Comparison of ENCODE assay signal across 34 mouse cellular contexts in genomic region chr14:32180861-32181260, GRCm38 (mm10). TPM values are rescaled to one million over a fixed set of nuclear protein-coding genes. Genes with fewer than 3 reads are reported as not detected.
"Had no signal": no experiment of that assay in that cellular context is flagged by ENCODE, and none has a peak within 500 bp of the region (broad histone marks: within the 10 kb centered on the region; RNA-seq: fewer than 3 reads in every experiment).

No protein-coding gene starts in this region.

- DNase-seq: layer of hippocampus, adult 9-11 months; layer of hippocampus, postnatal 36 days; lung, adult 2 months; lung, postnatal 14 days; lung, postnatal 4 days; retina, postnatal 1 day; right cerebral cortex, postnatal 25 days; spleen, adult 18-20 months; thymus, adult 18-20 months; thymus, postnatal 36 days had no signal

- H3K4me3 ChIP-seq: layer of hippocampus, adult 2 months; left cerebral cortex, adult 2 months; midbrain, embryonic 13.5 days; myocyte; neural tube, embryonic 13.5 days had no signal

- H3K27ac ChIP-seq: hindbrain, postnatal 0 days; layer of hippocampus, adult 2 months; left cerebral cortex, adult 2 months; liver, embryonic 14.5 days; midbrain, embryonic 13.5 days; neural tube, embryonic 13.5 days had no signal

- H3K9me3 ChIP-seq: midbrain, embryonic 13.5 days; neural tube, embryonic 13.5 days had no signal

- ATAC-seq: hindbrain, postnatal 0 days; inflammation-experienced regulatory T-cells, adult 6 months; intestine, embryonic 16.5 days; midbrain, embryonic 13.5 days; midbrain, embryonic 16.5 days had no signal

- H3K4me1 ChIP-seq: midbrain, embryonic 13.5 days; neural tube, embryonic 13.5 days had no signal

- H3K9ac ChIP-seq: liver, embryonic 14.5 days; midbrain, embryonic 13.5 days; neural tube, embryonic 13.5 days had no signal

- H3K27me3 ChIP-seq: midbrain, embryonic 13.5 days; neural tube, embryonic 13.5 days had no signal

- H3K4me2 ChIP-seq: midbrain, embryonic 13.5 days; neural tube, embryonic 13.5 days had no signal

RNA-seq across cellular contexts. Expression of gene Msmb, which starts 39.0 kb away (rescaled TPM):
- total RNA-seq: hindbrain, postnatal 0 days; layer of hippocampus, adult 2 months; layer of hippocampus, postnatal 36 days; left cerebral cortex, adult 2 months; left cerebral cortex, postnatal 10 days; left cerebral cortex, postnatal 36 days; megakaryocyte progenitor cell, adult 5-6 weeks; megakaryocyte-erythroid progenitor cell, adult 5-6 weeks; monocyte, adult 5-6 weeks; neutrophil, adult 5-6 weeks had no signal
- polyA plus RNA-seq: hindbrain, postnatal 0 days; inflammation-experienced regulatory T-cells, adult 6 months; intestine, embryonic 16.5 days; kidney, embryonic 16.5 days; large intestine, adult 2 months; limb, embryonic 11.5 days; limb, embryonic 14.5 days; lung, adult 2 months; lung, embryonic 16.5 days; midbrain, embryonic 13.5 days; midbrain, embryonic 16.5 days; myocyte; neural tube, embryonic 13.5 days; stomach, embryonic 16.5 days; testis, adult 2 months; urinary bladder, adult 2 months had no signal
